Mouse (Mus musculus) megakaryocyte-erythroid progenitor cell, adult 5-6 weeks (primary cell): ENCODE measurements around the gene Olfr115. TPM values are rescaled to one million over a fixed set of nuclear protein-coding genes. Genes with fewer than 3 reads are reported as not detected.

Experiments used
- ATAC-seq: replicated peaks from 2 replicates; pipeline ENCODE4 v1.8.0; 2016; ENCODE audit warnings: mild to moderate bottlenecking, inconsistent platforms; ENCODE audit not compliant: severe bottlenecking, poor library complexity, low FRiP score, low TSS enrichment
- total RNA-seq, 2 experiments: library from RNA; stranded (forward) in 1 of 2; stranded (reverse) in 1 of 2; fragments of 200-1000, 215-1000 nt in 1 of 2; fragments of >200 nt in 1 of 2; fragmentation: Nextera tagmentation in 1 of 2; gene quantifications; 2 replicates each; pipeline ENCODE4 v1.2.3; 2014 to 2017

Olfr115 gene
- total RNA-seq (2014; fragmentation: Nextera tagmentation), result not detected in 2 replicates
- total RNA-seq (2017), result not detected in 2 replicates

DNA sequence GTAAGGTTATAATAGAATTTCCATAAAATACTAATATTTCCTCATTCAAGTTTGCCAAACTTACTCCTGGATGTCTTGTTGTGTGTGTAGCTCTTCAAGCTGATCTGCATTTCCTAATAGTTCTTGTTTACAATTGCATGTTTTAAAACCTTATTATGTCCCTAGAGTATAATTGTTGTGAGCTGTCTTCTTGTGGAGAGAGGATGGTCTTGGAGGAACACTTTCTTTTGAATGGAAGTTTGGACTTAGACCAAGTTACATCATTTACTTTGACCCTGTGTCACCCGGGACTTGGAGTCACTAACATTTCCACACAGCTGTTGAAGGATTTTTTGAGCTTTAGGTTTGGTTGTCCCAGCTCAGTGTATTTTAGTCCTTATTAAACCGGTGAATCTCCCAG is at the start of gene Olfr115, which contains the start of gene Olfr116:
TSS of gene Olfr115 (minus strand) at position 101 of the 400 bp plus-strand sequence.
TSS of gene Olfr116 (minus strand) at position 191 of the 400 bp plus-strand sequence.
- no peak for ATAC-seq

DNA sequence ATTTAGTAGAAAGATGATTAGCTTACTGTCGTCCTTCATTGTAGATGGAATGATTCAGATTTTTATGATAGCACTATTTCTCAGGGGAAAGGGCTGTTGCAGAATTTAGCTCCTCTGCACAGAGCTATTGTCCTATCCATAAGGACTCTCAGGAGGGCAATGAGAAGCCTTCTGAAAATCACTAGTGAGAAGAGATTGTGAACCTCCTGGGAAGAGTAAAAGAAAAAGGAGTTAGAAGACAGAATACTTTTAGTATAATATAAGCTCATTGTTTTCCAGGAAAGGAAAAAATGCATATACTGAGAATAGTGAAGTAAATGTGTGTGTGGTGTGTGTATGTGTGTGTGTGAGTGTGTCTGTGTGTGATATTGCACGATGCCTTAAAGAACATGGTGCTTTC is 39.8 kb upstream of the Olfr115 start, which contains the start of gene Olfr118:
TSS of gene Olfr118 (plus strand) at position 301 of the 400 bp plus-strand sequence.
- no peak for ATAC-seq

DNA sequence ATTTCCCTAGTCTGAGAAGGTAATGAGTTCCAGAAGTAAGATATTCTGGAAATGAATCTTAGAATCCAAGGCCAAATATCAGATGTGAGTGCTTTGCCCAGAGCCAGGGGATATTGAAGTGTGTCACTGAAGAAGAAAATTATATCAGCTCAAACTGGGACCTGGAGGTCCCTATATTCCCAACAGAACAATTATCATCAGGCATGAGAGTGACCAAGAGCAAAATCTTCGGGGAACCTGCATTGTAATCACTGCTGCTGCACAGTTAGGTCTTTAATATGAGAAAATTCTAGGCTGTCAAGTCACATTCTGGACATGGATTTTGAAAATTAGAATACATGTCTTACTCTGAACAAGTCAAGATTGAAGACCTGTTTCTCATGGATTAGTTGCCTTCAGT is 36.8 kb upstream of the Olfr115 start, which contains the start of gene Olfr117:
TSS of gene Olfr117 (minus strand) at position 101 of the 400 bp plus-strand sequence.
- no peak for ATAC-seq

DNA sequence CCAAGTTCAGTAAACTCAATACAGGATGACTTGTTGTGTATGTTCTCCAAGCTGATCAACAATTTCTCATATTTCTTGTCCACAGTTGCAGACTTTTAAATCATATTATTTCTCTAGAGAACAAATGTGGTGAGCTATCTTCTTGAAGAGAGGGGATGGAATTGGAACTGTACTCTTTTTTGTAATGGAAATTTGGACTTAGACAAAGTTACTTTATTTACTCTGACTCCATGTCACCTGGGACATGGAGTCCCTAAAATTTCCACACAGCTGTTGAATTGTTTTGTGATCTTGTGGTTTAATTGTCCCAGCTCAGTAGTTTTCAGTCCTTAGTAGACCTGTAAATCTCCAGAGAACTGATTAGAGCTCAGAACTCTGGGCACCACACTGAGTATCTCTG is 34.3 kb downstream of the Olfr115 start, which contains the start of gene Olfr114:
TSS of gene Olfr114 (minus strand) at position 101 of the 400 bp plus-strand sequence.
- no peak for ATAC-seq

DNA sequence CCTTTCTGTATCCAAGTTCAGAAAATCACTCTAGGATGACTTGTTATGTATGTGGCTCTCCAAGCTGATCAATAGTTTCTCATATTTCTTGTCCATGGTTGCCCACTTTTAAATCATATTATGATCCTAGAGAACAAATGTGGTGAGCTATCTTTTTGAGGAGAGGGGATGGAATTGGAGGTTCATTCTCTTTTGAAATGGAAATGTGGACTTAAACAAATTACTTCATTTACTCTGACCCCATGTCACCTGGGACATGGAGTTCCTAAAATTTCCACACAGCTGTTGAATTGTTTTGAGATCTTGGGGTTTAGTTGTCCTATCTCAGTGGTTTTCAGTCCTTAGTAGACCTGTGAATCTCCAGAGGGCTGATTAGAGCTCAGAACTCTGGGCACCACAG is 49.3 kb downstream of the Olfr115 start, which contains the start of gene Olfr113:
TSS of gene Olfr113 (minus strand) at position 101 of the 400 bp plus-strand sequence.
- no peak for ATAC-seq

DNA sequence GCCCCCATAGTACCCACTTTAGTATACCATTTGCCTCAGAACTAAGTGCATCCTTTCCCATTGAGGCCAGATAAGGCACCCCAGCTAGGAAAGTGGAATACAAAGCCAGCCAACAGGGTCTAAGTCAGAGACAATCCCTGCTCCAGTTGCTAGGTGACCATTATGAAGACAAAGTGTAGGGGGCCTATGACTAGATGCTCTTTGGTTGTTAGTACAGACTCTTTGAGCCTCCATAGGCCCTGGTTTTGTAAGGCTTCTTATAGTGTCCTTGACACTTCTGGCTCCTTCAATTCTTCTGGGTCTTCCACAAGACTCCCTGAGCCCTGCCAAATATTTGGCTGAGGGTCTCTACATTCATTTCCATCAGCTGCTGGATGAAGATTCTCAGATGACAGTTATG is 57.6 kb downstream of the Olfr115 start, which contains the start of gene Olfr112:
TSS of gene Olfr112 (minus strand) at position 101 of the 400 bp plus-strand sequence.
- ATAC-seq, result no peak

Other genes starting within 250 kb of the Olfr115 start
- not detected in 2 replicates for gene Olfr105-ps, start 248.1 kb downstream of the Olfr115 start, total RNA-seq (2014; fragmentation: Nextera tagmentation)
- gene Olfr105-ps, start 248.1 kb downstream of the Olfr115 start, total RNA-seq (2017), result not detected in 2 replicates
- gene Olfr106-ps, start 236.7 kb downstream of the Olfr115 start, total RNA-seq (2014; fragmentation: Nextera tagmentation), result not detected in 2 replicates
- not detected in 2 replicates for gene Olfr106-ps, start 236.7 kb downstream of the Olfr115 start, total RNA-seq (2017)
- not detected in 2 replicates for gene Olfr107, start 227.9 kb downstream of the Olfr115 start, total RNA-seq (2014; fragmentation: Nextera tagmentation)
- gene Olfr107, start 227.9 kb downstream of the Olfr115 start, total RNA-seq (2017), result not detected in 2 replicates
- gene Olfr108, start 181.6 kb downstream of the Olfr115 start, total RNA-seq (2014; fragmentation: Nextera tagmentation), result not detected in 2 replicates
- gene Olfr108, start 181.6 kb downstream of the Olfr115 start, total RNA-seq (2017), result not detected in 2 replicates
- gene Olfr109, start 168.2 kb downstream of the Olfr115 start, total RNA-seq (2014; fragmentation: Nextera tagmentation), result not detected in 2 replicates
- gene Olfr109, start 168.2 kb downstream of the Olfr115 start, total RNA-seq (2017), result not detected in 2 replicates
- gene H2-M2, start 143.6 kb downstream of the Olfr115 start, total RNA-seq (2014; fragmentation: Nextera tagmentation), result not detected in 2 replicates
- gene H2-M2, start 143.6 kb downstream of the Olfr115 start, total RNA-seq (2017), result not detected in 2 replicates
- gene Olfr110, start 134.6 kb downstream of the Olfr115 start, total RNA-seq (2014; fragmentation: Nextera tagmentation), result not detected in 2 replicates
- gene Olfr110, start 134.6 kb downstream of the Olfr115 start, total RNA-seq (2017), result not detected in 2 replicates
- gene Olfr111, start 119.1 kb downstream of the Olfr115 start, total RNA-seq (2014; fragmentation: Nextera tagmentation), result not detected in 2 replicates
- gene Olfr111, start 119.1 kb downstream of the Olfr115 start, total RNA-seq (2017), result not detected in 2 replicates
- not detected in 2 replicates for gene Olfr112, start 57.7 kb downstream of the Olfr115 start, total RNA-seq (2014; fragmentation: Nextera tagmentation)
- not detected in 2 replicates for gene Olfr112, start 57.7 kb downstream of the Olfr115 start, total RNA-seq (2017)
- not detected in 2 replicates for gene Olfr113, start 49.4 kb downstream of the Olfr115 start, total RNA-seq (2014; fragmentation: Nextera tagmentation)
- gene Olfr113, start 49.4 kb downstream of the Olfr115 start, total RNA-seq (2017), result not detected in 2 replicates
- gene Olfr114, start 34.4 kb downstream of the Olfr115 start, total RNA-seq (2014; fragmentation: Nextera tagmentation), result not detected in 2 replicates
- not detected in 2 replicates for gene Olfr114, start 34.4 kb downstream of the Olfr115 start, total RNA-seq (2017)
- not detected in 2 replicates for gene Olfr116, start 90 bp upstream of the Olfr115 start, total RNA-seq (2014; fragmentation: Nextera tagmentation)
- not detected in 2 replicates for gene Olfr116, start 90 bp upstream of the Olfr115 start, total RNA-seq (2017)
- not detected in 2 replicates for gene Olfr117, start 36.7 kb upstream of the Olfr115 start, total RNA-seq (2014; fragmentation: Nextera tagmentation)
- gene Olfr117, start 36.7 kb upstream of the Olfr115 start, total RNA-seq (2017), result not detected in 2 replicates
- gene Olfr118, start 39.9 kb upstream of the Olfr115 start, total RNA-seq (2014; fragmentation: Nextera tagmentation), result not detected in 2 replicates
- not detected in 2 replicates for gene Olfr118, start 39.9 kb upstream of the Olfr115 start, total RNA-seq (2017)
- not detected in 2 replicates for gene Olfr119, start 69.5 kb upstream of the Olfr115 start, total RNA-seq (2014; fragmentation: Nextera tagmentation)
- not detected in 2 replicates for gene Olfr119, start 69.5 kb upstream of the Olfr115 start, total RNA-seq (2017)
- not detected in 2 replicates for gene Olfr120, start 94.7 kb upstream of the Olfr115 start, total RNA-seq (2014; fragmentation: Nextera tagmentation)
- gene Olfr120, start 94.7 kb upstream of the Olfr115 start, total RNA-seq (2017), result not detected in 2 replicates
- gene Olfr121, start 121.7 kb upstream of the Olfr115 start, total RNA-seq (2014; fragmentation: Nextera tagmentation), result not detected in 2 replicates
- not detected in 2 replicates for gene Olfr121, start 121.7 kb upstream of the Olfr115 start, total RNA-seq (2017)
- gene Olfr122, start 141.5 kb upstream of the Olfr115 start, total RNA-seq (2014; fragmentation: Nextera tagmentation), result not detected in 2 replicates
- gene Olfr122, start 141.5 kb upstream of the Olfr115 start, total RNA-seq (2017), result not detected in 2 replicates
- not detected in 2 replicates for gene Olfr123, start 166.4 kb upstream of the Olfr115 start, total RNA-seq (2014; fragmentation: Nextera tagmentation)
- not detected in 2 replicates for gene Olfr123, start 166.4 kb upstream of the Olfr115 start, total RNA-seq (2017)
- gene Olfr124, start 172.8 kb upstream of the Olfr115 start, total RNA-seq (2014; fragmentation: Nextera tagmentation), result not detected in 2 replicates
- gene Olfr124, start 172.8 kb upstream of the Olfr115 start, total RNA-seq (2017), result not detected in 2 replicates
- not detected in 2 replicates for gene Olfr125, start 205.8 kb upstream of the Olfr115 start, total RNA-seq (2014; fragmentation: Nextera tagmentation)
- not detected in 2 replicates for gene Olfr125, start 205.8 kb upstream of the Olfr115 start, total RNA-seq (2017)
- not detected in 2 replicates for gene Olfr126, start 220.4 kb upstream of the Olfr115 start, total RNA-seq (2014; fragmentation: Nextera tagmentation)
- gene Olfr126, start 220.4 kb upstream of the Olfr115 start, total RNA-seq (2017), result not detected in 2 replicates